Mouse (Mus musculus) heart, embryonic 13.5 days (tissue): ENCODE measurements at regions not wholly inside any gene's neighbourhood (a gene's known extent, or its start where the extent isn't known, plus 50 kb on each side); places are given as distances from the start of the nearest gene placed in this dataset.

Experiments
- ATAC-seq: fragments of 200-750 bp; cut with Nextera tagmentation; 2 replicates; pipeline ENCODE4 v1.8.0; 2017; ENCODE audit warnings: moderate TSS enrichment; ENCODE audit not compliant: insufficient number of reproducible peaks, low FRiP score, low TSS enrichment; ENCODE audit errors: extremely low read depth
- H3K27ac ChIP-seq: fragments of 300-500 bp; sonication (generic); replicated peaks from 2 replicates; pipeline ENCODE4 v1.5.1; 2015; ENCODE audit warnings: moderate library complexity, mild to moderate bottlenecking, inconsistent platforms
- H3K27me3 ChIP-seq: fragments of 300-500 bp; sonication (generic); replicated peaks from 2 replicates; pipeline ENCODE4 v1.6.1; 2015; ENCODE audit warnings: mild to moderate bottlenecking, inconsistent platforms
- H3K36me3 ChIP-seq: fragments of 300-500 bp; sonication (generic); 2 replicates; pipeline ENCODE4 v1.6.1; 2015; ENCODE audit warnings: mild to moderate bottlenecking, inconsistent platforms
- H3K4me1 ChIP-seq: fragments of 300-500 bp; sonication (generic); 2 replicates; pipeline ENCODE4 v1.6.1; 2015; ENCODE audit warnings: inconsistent platforms
- H3K4me2 ChIP-seq: fragments of 300-500 bp; sonication (generic); 2 replicates; pipeline ENCODE4 v1.6.1; 2015; ENCODE audit warnings: inconsistent platforms, mild to moderate bottlenecking, moderate library complexity
- H3K4me3 ChIP-seq: fragments of 300-500 bp; sonication (generic); 2 replicates; pipeline ENCODE4 v1.5.1; 2015; ENCODE audit warnings: moderate library complexity, mild to moderate bottlenecking, inconsistent platforms
- H3K9ac ChIP-seq: fragments of 300-500 bp; sonication (generic); 2 replicates; pipeline ENCODE4 v1.6.1; 2015; ENCODE audit warnings: inconsistent platforms, mild to moderate bottlenecking, moderate library complexity
- H3K9me3 ChIP-seq: fragments of 300-500 bp; sonication (generic); 2 replicates; pipeline ENCODE4 v1.6.1; 2016; ENCODE audit warnings: inconsistent platforms
- WGBS: fragments of 180-500 bp; shearing (Covaris S2); methylation state at CpG from one replicate; pipeline ENCODE4 v1.1.7; 2015; ENCODE audit warnings: mixed read lengths; 5-methylcytosine and 5-hydroxymethylcytosine counted together

GRCm38 (mm10) chr4:125941266-125941665 lies 83.1 kb upstream of the Csf3r start:
- 42% methylated on average over 5 of the region's 5 CpGs for WGBS
- ATAC-seq: no peak

GRCm38 (mm10) chr4:125941916-125942315 lies 82.4 kb upstream of the Csf3r start:
- no peaks in the 10 kb centered on the region for H3K9me3 ChIP-seq
- H3K36me3 ChIP-seq: no peaks in the 10 kb centered on the region
- H3K4me3 ChIP-seq: no peak overlapping the region
- no peaks in the 10 kb centered on the region for H3K4me1 ChIP-seq
- no peak overlapping the region for H3K9ac ChIP-seq
- peaks cover 35% of the 10 kb centered on the region for H3K27me3 ChIP-seq
- 36% methylated on average over 3 of the region's 3 CpGs for WGBS
- H3K4me2 ChIP-seq: no peak overlapping the region
- H3K27ac ChIP-seq: no peak overlapping the region
- ATAC-seq: no peak

More at GRCm38 (mm10) chr4:125941266-125941665, 83.1 kb upstream of the Csf3r start:
- H3K27me3 ChIP-seq: peaks cover 35% of the 10 kb centered on the region
- H3K27ac ChIP-seq: no peak overlapping the region
- no peaks in the 10 kb centered on the region for H3K4me1 ChIP-seq
- no peak overlapping the region for H3K4me3 ChIP-seq
- no peaks in the 10 kb centered on the region for H3K9me3 ChIP-seq
- no peak overlapping the region for H3K9ac ChIP-seq
- H3K4me2 ChIP-seq: no peak overlapping the region
- H3K36me3 ChIP-seq: no peaks in the 10 kb centered on the region

DNA sequence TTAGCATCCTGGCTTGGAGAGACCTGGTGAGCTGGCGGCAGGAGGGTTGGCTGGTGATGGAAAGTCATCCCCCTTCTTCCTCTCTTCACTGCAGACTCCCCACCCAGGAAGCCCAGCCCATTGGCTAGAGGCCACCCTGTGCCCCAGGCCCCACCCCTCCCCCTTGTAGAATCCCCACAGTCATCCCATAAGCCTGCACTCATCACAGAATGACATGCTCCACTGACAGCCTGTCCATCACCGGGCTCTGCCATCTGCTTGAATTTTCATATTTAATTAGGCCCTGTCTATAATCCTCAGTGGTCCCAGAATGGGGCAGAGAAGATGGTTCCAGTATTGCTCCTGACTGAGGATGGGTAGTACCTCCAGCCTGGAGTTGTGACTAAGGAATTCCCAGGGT lies 79.3 kb upstream of the Csf3r start:
- Histone ChIP-seq H3K27ac (no peak overlapping the region), H3K4me1 (no peaks in the 10 kb centered on the region), H3K36me3 (no peaks in the 10 kb centered on the region), H3K27me3 (peaks cover 26% of the 10 kb centered on the region), H3K4me3 (no peak overlapping the region), H3K4me2 (no peak overlapping the region), H3K9me3 (no peaks in the 10 kb centered on the region), H3K9ac (no peak overlapping the region)
- WGBS: 66% methylated on average over 2 of the region's 2 CpGs
- ATAC-seq: no peak

GRCm38 (mm10) chr4:125959426-125959825 lies 64.9 kb upstream of the Csf3r start:
- no peak for ATAC-seq

GRCm38 (mm10) chr4:125960704-125961279 lies 63.6 kb upstream of the Csf3r start:
- no peak for ATAC-seq
- H3K27me3 ChIP-seq: peaks cover 26% of the 10 kb centered on the region
- H3K4me1 ChIP-seq: no peaks in the 10 kb centered on the region
- no peak overlapping the region for H3K9ac ChIP-seq
- H3K27ac ChIP-seq: no peak overlapping the region
- 38% methylated on average over 8 of the region's 8 CpGs for WGBS
- H3K4me2 ChIP-seq: no peak overlapping the region
- H3K4me3 ChIP-seq: no peak overlapping the region
- H3K9me3 ChIP-seq: no peaks in the 10 kb centered on the region
- H3K36me3 ChIP-seq: no peaks in the 10 kb centered on the region

More at GRCm38 (mm10) chr4:125959426-125959825, 64.9 kb upstream of the Csf3r start:
- WGBS: 63% methylated on average over 9 of the region's 9 CpGs
- H3K27me3 ChIP-seq: peaks cover 21% of the 10 kb centered on the region
- H3K9me3 ChIP-seq: no peaks in the 10 kb centered on the region
- H3K27ac ChIP-seq: no peak overlapping the region
- no peaks in the 10 kb centered on the region for H3K36me3 ChIP-seq
- H3K4me3 ChIP-seq: no peak overlapping the region
- H3K9ac ChIP-seq: no peak overlapping the region
- H3K4me2 ChIP-seq: no peak overlapping the region
- no peaks in the 10 kb centered on the region for H3K4me1 ChIP-seq

GRCm38 (mm10) chr4:125962677-125963076 lies 61.7 kb upstream of the Csf3r start:
- H3K9ac ChIP-seq: no peak overlapping the region
- no peaks in the 10 kb centered on the region for H3K4me1 ChIP-seq
- WGBS: 6% methylated on average over 7 of the region's 7 CpGs
- H3K36me3 ChIP-seq: no peaks in the 10 kb centered on the region
- no peak for ATAC-seq
- H3K9me3 ChIP-seq: no peaks in the 10 kb centered on the region
- no peak overlapping the region for H3K4me3 ChIP-seq
- peaks cover 26% of the 10 kb centered on the region for H3K27me3 ChIP-seq
- no peak overlapping the region for H3K27ac ChIP-seq
- H3K4me2 ChIP-seq: no peak overlapping the region
